Mouse (Mus musculus) kidney, adult 10 weeks (tissue): ENCODE data around the gene Ccl24. TPM values are rescaled to one million over a fixed set of nuclear protein-coding genes. Genes with fewer than 3 reads are reported as not detected.

ENCODE experiments used
- polyA plus RNA-seq: library from polyadenylated mRNA; stranded (reverse); fragments of 350-450 nt; fragmentation: Illumina TruSeq; extraction: RNeasy Lipid Tissue Mini Kit (QIAGEN cat#74804); gene quantifications from one replicate; pipeline ENCODE4 v1.2.3, GENCODE M21; 2014; ENCODE audit warnings: low read depth, low replicate concordance

Gene Ccl24
- polyA plus RNA-seq: not detected

GRCm38 (mm10) chr5:135573006-135573405 lies at the start of gene Ccl24:
Gene Ccl24 (minus strand): TSS chr5:135573049.

GRCm38 (mm10) chr5:135563469-135563868 lies 9.4 kb downstream of the Ccl24 start, which contains the start of gene Ccl26:
Gene Ccl26 (minus strand): TSS chr5:135563569.

GRCm38 (mm10) chr5:135544865-135545797 lies 27.7 kb downstream of the Ccl24 start, which contains the start of gene Hip1:
Gene Hip1 (minus strand): TSS chr5:135545120.

Other genes starting within 250 kb of the Ccl24 start
- not detected for gene Fkbp6, start 223.0 kb downstream of the Ccl24 start, polyA plus RNA-seq
- not detected for gene Trim50, start 219.8 kb downstream of the Ccl24 start, polyA plus RNA-seq
- gene Nsun5, start 203.1 kb downstream of the Ccl24 start, polyA plus RNA-seq: 1.9 TPM
- 1.6 TPM for gene Pom121, start 178.5 kb downstream of the Ccl24 start, polyA plus RNA-seq
- 5.6 TPM for gene Hip1, start 27.9 kb downstream of the Ccl24 start, polyA plus RNA-seq
- gene Ccl26, start 9.5 kb downstream of the Ccl24 start, polyA plus RNA-seq: not detected
- gene Rhbdd2, start 59.6 kb upstream of the Ccl24 start, polyA plus RNA-seq: 12.2 TPM
- 61.0 TPM for gene Por, start 97.0 kb upstream of the Ccl24 start, polyA plus RNA-seq
- 10.0 TPM for gene Tmem120a, start 171.4 kb upstream of the Ccl24 start, polyA plus RNA-seq
- gene Styxl1, start 205.3 kb upstream of the Ccl24 start, polyA plus RNA-seq: not detected
- 72.0 TPM for gene Mdh2, start 205.4 kb upstream of the Ccl24 start, polyA plus RNA-seq
- not detected for gene Srrm3, start 233.8 kb upstream of the Ccl24 start, polyA plus RNA-seq